Mouse (Mus musculus): Measurements from ENCODE around the gene Crhbp.

Gene Crhbp

GRCm38 (mm10) chr13:95419204-95419749 lies 25.4 kb downstream of the Crhbp start:
- DNase-seq (ENCODE audit: low read depth, low spot score): no peak

GRCm38 (mm10) chr13:95418575-95419203 lies 26.0 kb downstream of the Crhbp start:
- no peak for DNase-seq (ENCODE audit: low read depth, low spot score)

DNA sequence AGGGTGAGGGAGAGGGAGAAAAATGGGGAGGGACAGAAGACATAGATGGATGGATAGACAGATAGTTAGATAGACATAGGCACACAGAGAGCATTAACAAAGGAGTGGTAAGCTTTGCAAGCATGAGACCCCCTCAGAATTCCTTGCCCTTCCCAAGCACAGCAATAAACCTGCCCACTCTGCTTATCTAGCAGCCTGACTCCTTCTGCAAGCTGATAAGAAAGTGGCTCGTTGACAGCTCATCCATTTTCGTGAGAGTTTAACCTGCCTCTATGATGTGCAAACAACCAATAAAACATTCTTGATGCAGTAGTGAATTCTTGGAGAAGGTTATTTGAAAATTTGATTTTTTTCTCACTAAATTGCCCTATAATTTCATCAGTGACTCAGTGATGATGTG lies 32.5 kb downstream of the Crhbp start:
- DNase-seq (ENCODE audit: low read depth, low spot score): no peak

- no peak for DNase-seq (ENCODE audit: low read depth, low spot score)
These were observed 51.5 kb downstream of the Crhbp start for GRCm38 (mm10) chr13:95393242-95393641.

GRCm38 (mm10) chr13:95389866-95390865 lies 54.6 kb downstream of the Crhbp start:
- peak; percentile 65 for DNase-seq (ENCODE audit: low read depth, low spot score)

- no peak for DNase-seq (ENCODE audit: low read depth, low spot score)
These were observed 56.5 kb downstream of the Crhbp start for GRCm38 (mm10) chr13:95388226-95388625.

- DNase-seq (ENCODE audit: low read depth, low spot score): no peak
These were observed 62.3 kb downstream of the Crhbp start for GRCm38 (mm10) chr13:95382418-95382817.
